Mouse (Mus musculus) kidney, postnatal 0 days (tissue): ENCODE data around the gene Ctu2. TPM values are rescaled to one million over a fixed set of nuclear protein-coding genes. Genes with fewer than 3 reads are reported as not detected.
A peak's percentile ranks its signal among the peaks of the same experiment; 100 is the strongest.

Experiments used
- ATAC-seq: fragments of 200-750 bp; cut with Nextera tagmentation; replicated peaks from 2 replicates; pipeline ENCODE4 v1.8.0; 2017; ENCODE audit warnings: low read depth, moderate number of reproducible peaks, moderate TSS enrichment, moderate library complexity; ENCODE audit not compliant: low FRiP score
- DNase-seq: peaks from one replicate; pipeline ENCODE4 v3.0.0-alpha.2; 2016; ENCODE audit warnings: low spot score
- H3K27ac ChIP-seq: fragments of 300-500 bp; sonication (generic); 2 replicates; pipeline ENCODE4 v1.5.1; 2014; ENCODE audit warnings: mild to moderate bottlenecking
- H3K27me3 ChIP-seq: fragments of 300-500 bp; sonication (generic); 2 replicates; pipeline ENCODE4 v1.6.1; 2014; ENCODE audit warnings: low read length, mixed read lengths; ENCODE audit not compliant: insufficient read depth
- H3K36me3 ChIP-seq: fragments of 300-500 bp; sonication (generic); 2 replicates; pipeline ENCODE4 v1.6.1; 2014; ENCODE audit warnings: low read length, mixed read lengths; ENCODE audit not compliant: insufficient read depth
- H3K4me1 ChIP-seq: fragments of 300-500 bp; sonication (generic); replicated peaks from 2 replicates; pipeline ENCODE4 v1.6.1; 2014; ENCODE audit warnings: antibody characterized with exemption, low read length, mixed read lengths; ENCODE audit not compliant: insufficient read depth
- H3K4me2 ChIP-seq: fragments of 300-500 bp; sonication (generic); 2 replicates; pipeline ENCODE4 v1.6.1; 2014; ENCODE audit warnings: mild to moderate bottlenecking, low read length, moderate library complexity, mixed read lengths
- H3K4me3 ChIP-seq: fragments of 300-500 bp; sonication (generic); replicated peaks from 2 replicates; pipeline ENCODE4 v1.5.1; 2014; ENCODE audit warnings: low read depth, low read length
- H3K9ac ChIP-seq: fragments of 300-500 bp; sonication (generic); 2 replicates; pipeline ENCODE4 v1.6.1; 2014; ENCODE audit warnings: low read depth, low read length
- H3K9me3 ChIP-seq: fragments of 300-500 bp; sonication (generic); replicated peaks from 2 replicates; pipeline ENCODE4 v1.6.1; 2016; ENCODE audit warnings: low read length, inconsistent platforms, mixed read lengths
- CTCF ChIP-seq: IDR thresholded peaks from 2 replicates; pipeline ENCODE4 v1.5.1; 2016; ENCODE audit warnings: antibody characterized with exemption, low read depth, mild to moderate bottlenecking, moderate library complexity
- WGBS: fragments of 180-500 bp; shearing (Covaris S2); extraction: QIAGEN DNeasy Blood & Tissue Kit; methylation state at CpG from one replicate; pipeline ENCODE4 v1.1.7; 2014; 5-methylcytosine and 5-hydroxymethylcytosine counted together
- polyA plus RNA-seq: library from polyadenylated mRNA; unstranded; fragments of >200 nt; fragmentation: Nextera tagmentation; extraction: Ambion mirVana; gene quantifications from 2 replicates; pipeline ENCODE4 v1.2.1, GENCODE M21; 2015

Gene Ctu2
- polyA plus RNA-seq, 1 experiment from 2014 or later, result 44.5 TPM

GRCm38 (mm10) chr8:122443262-122444006 is 32.5 kb upstream of the Ctu2 start, which contains the start of gene Mvd:
Gene Mvd, minus strand, starts transcription at chr8:122443422.
- H3K9me3 ChIP-seq, result no peaks in the 10 kb centered on the region
- peak within 1 kb of the TSS; percentile 63 for H3K4me3 ChIP-seq
- ATAC-seq, result peak; percentile 97
- H3K27ac ChIP-seq, result peak within 1 kb of the TSS; percentile 92
- TF ChIP-seq CTCF, result peak; percentile 59
- peak within 1 kb of the TSS; percentile 73 for H3K9ac ChIP-seq
- WGBS, result under 1% methylated on average over 47 of the region's 47 CpGs
- H3K4me2 ChIP-seq, result peak within 1 kb of the TSS; percentile 96
- 0 out of 2 replicates have a peak, but pooled peaks cover 7% of the 10 kb centered on the region for H3K4me1 ChIP-seq
- DNase-seq, result peak; percentile 100
- no peaks in the 10 kb centered on the region for H3K36me3 ChIP-seq
- H3K27me3 ChIP-seq, result no peaks in the 10 kb centered on the region

GRCm38 (mm10) chr8:122444058-122444748 is 31.7 kb upstream of the Ctu2 start:
- Histone ChIP-seq H3K9me3 (no peaks in the 10 kb centered on the region), H3K27ac (peak overlapping the region; percentile 92), H3K9ac (peak overlapping the region; percentile 60), H3K4me3 (peak overlapping the region; percentile 53), H3K4me2 (peak overlapping the region; percentile 96), H3K4me1 (0 out of 2 replicates have a peak, but pooled peaks cover 7% of the 10 kb centered on the region), H3K27me3 (no peaks in the 10 kb centered on the region), H3K36me3 (no peaks in the 10 kb centered on the region)
- DNase-seq (peak; percentile 76), ATAC-seq (no peak; the same call in 1 of the 2 replicates)
- no peak for TF ChIP-seq CTCF
- 6% methylated on average over 19 of the region's 19 CpGs for WGBS

GRCm38 (mm10) chr8:122445203-122445602 is 30.7 kb upstream of the Ctu2 start:
- Histone ChIP-seq H3K4me2 (peak overlapping the region; percentile 96; the same call in 1 of the 2 replicates), H3K4me1 (0 out of 2 replicates have a peak, but pooled peaks cover 7% of the 10 kb centered on the region), H3K27ac (no peak overlapping the region), H3K4me3 (no peak overlapping the region), H3K9ac (no peak overlapping the region), H3K27me3 (no peaks in the 10 kb centered on the region), H3K36me3 (no peaks in the 10 kb centered on the region), H3K9me3 (no peaks in the 10 kb centered on the region)
- peak; percentile 52 for TF ChIP-seq CTCF
- ATAC-seq (no peak), DNase-seq (no peak)
- WGBS, result 48% methylated on average over 3 of the region's 3 CpGs

- no peak overlapping the region for H3K9ac ChIP-seq
- no peaks in the 10 kb centered on the region for H3K27me3 ChIP-seq
- H3K27ac ChIP-seq, result no peak overlapping the region
- TF ChIP-seq CTCF, result no peak
- ATAC-seq (no peak), DNase-seq (no peak)
- no peak overlapping the region for H3K4me2 ChIP-seq
- no peaks in the 10 kb centered on the region for H3K9me3 ChIP-seq
- no peaks in the 10 kb centered on the region for H3K36me3 ChIP-seq
- no peaks in the 10 kb centered on the region for H3K4me1 ChIP-seq
- 72% methylated on average over 7 of the region's 7 CpGs for WGBS
- H3K4me3 ChIP-seq, result no peak overlapping the region
Observed at GRCm38 (mm10) chr8:122451161-122451703, 24.7 kb upstream of the Ctu2 start.

GRCm38 (mm10) chr8:122452154-122452553 is 23.8 kb upstream of the Ctu2 start:
- no peak for ATAC-seq
- TF ChIP-seq CTCF, result no peak
- Histone ChIP-seq H3K27ac (no peak overlapping the region), H3K4me3 (no peak overlapping the region), H3K4me2 (no peak overlapping the region), H3K9ac (no peak overlapping the region), H3K9me3 (no peaks in the 10 kb centered on the region), H3K4me1 (no peaks in the 10 kb centered on the region), H3K36me3 (no peaks in the 10 kb centered on the region), H3K27me3 (0 out of 2 replicates have a peak, but pooled peaks cover 2% of the 10 kb centered on the region)
- WGBS, result 90% methylated on average over 6 of the region's 10 CpGs
- no peak for DNase-seq

- H3K4me3 ChIP-seq, result no peak overlapping the region
- no peak for TF ChIP-seq CTCF
- no peaks in the 10 kb centered on the region for H3K36me3 ChIP-seq
- no peak overlapping the region for H3K27ac ChIP-seq
- ATAC-seq (no peak), DNase-seq (no peak)
- no peaks in the 10 kb centered on the region for H3K9me3 ChIP-seq
- H3K9ac ChIP-seq, result no peak overlapping the region
- 0 out of 2 replicates have a peak, but pooled peaks cover 5% of the 10 kb centered on the region for H3K27me3 ChIP-seq
- 82% methylated on average over 6 of the region's 6 CpGs for WGBS
- no peaks in the 10 kb centered on the region for H3K4me1 ChIP-seq
- no peak overlapping the region for H3K4me2 ChIP-seq
Observed at GRCm38 (mm10) chr8:122454409-122454808, 21.5 kb upstream of the Ctu2 start.
